Mouse (Mus musculus): ENCODE data around the gene Btbd1. TPM values are rescaled to one million over a fixed set of nuclear protein-coding genes. Genes with fewer than 3 reads are reported as not detected.
"Not testable (repeated sequence)": the region's sequence is repeated elsewhere in the genome, so short reads cannot be mapped to it uniquely, and the experiment has no call there.

Gene Btbd1
- total and polyA plus RNA-seq, 2 experiments = 12.5 to 31.7 TPM

DNA sequence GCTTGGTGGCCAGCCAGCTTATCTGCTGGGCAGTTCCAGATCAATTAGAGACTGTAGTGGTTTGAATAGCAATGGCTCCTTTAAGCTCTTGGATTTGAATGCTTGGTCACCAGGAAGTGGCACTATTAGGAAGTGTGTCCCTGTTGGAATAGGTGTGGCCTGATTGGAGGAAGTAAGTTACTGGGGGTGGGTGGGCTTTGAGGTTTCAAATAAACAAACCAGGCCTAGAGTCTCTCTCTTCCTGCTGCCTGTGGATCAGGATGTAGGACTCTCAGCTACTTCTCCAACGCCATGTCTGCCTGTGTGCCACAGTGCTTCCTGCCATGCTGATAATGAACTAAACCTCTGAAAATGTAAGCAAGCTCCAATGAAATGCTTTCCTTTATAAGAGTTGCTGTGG is 13.8 kb upstream of the Btbd1 start:
- no peaks in the 10 kb centered on the region for H3K27me3 ChIP-seq (ENCODE audit: control insufficient read depth, insufficient read depth, low read length)
- no peak for TF ChIP-seq POLR2A (IDR thresholded peaks at IDR 0.05; ENCODE audit: extremely low read depth, insufficient read depth, low read length)
- no peak for TF ChIP-seq CTCF (IDR thresholded peaks at IDR 0.05; ENCODE audit: low read depth, low read length)
- H3K79me2 ChIP-seq (ENCODE audit: control insufficient read depth, insufficient read depth, low read length) = no peaks in the 10 kb centered on the region
- H3K27ac ChIP-seq (replicated peaks; ENCODE audit: insufficient read depth, low read depth, low read length) = no peak overlapping the region
- peaks cover 5% of the 10 kb centered on the region; the same call in 1 of the 2 replicates for H3K4me1 ChIP-seq (ENCODE audit: control insufficient read depth, insufficient read depth, low read length)
- no peaks in the 10 kb centered on the region for H3K36me3 ChIP-seq (ENCODE audit: control insufficient read depth, insufficient read depth, low read length)
- H3K4me3 ChIP-seq (ENCODE audit: insufficient read depth, low read depth, low read length) = no peak overlapping the region
- no peak for DNase-seq (ENCODE audit: extremely low read depth, low read depth, low spot score)
- no peak overlapping the region for H3K9ac ChIP-seq (ENCODE audit: low read depth, low read length)
- 73% methylated on average over 1 of the region's 1 CpGs for WGBS

DNA sequence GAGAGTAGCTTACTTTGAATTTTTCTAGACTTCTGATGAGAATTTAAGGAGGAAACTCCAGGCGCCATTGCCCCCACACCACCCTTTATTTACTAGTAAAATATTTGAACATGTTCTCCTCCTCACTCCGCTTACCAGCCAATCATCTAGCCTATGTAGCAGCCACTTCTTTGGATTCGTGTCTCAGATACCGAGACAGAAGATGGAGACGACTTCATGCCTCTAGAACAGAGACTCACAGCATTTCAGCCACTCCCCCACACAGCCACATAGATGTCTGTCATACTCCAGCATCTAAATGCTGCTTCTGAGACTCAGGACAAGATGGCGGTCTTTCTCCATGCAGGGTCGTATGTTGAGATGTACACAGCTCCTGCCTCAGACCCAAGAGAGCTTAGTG is 12.9 kb upstream of the Btbd1 start:
- Histone ChIP-seq H3K4me1 (ENCODE audit: control insufficient read depth, insufficient read depth, low read length) (peaks cover 5% of the 10 kb centered on the region; the same call in 1 of the 2 replicates), H3K9ac (ENCODE audit: low read depth, low read length) (no peak overlapping the region), H3K36me3 (ENCODE audit: control insufficient read depth, insufficient read depth, low read length) (no peaks in the 10 kb centered on the region), H3K27ac (replicated peaks; ENCODE audit: insufficient read depth, low read depth, low read length) (no peak overlapping the region), H3K27me3 (ENCODE audit: control insufficient read depth, insufficient read depth, low read length) (no peaks in the 10 kb centered on the region), H3K79me2 (ENCODE audit: control insufficient read depth, insufficient read depth, low read length) (no peaks in the 10 kb centered on the region), H3K4me3 (ENCODE audit: insufficient read depth, low read depth, low read length) (no peak overlapping the region)
- DNase-seq (ENCODE audit: extremely low read depth, low read depth, low spot score) = no peak
- TF ChIP-seq POLR2A (IDR thresholded peaks at IDR 0.05; ENCODE audit: extremely low read depth, insufficient read depth, low read length) = no peak
- no peak for TF ChIP-seq CTCF (IDR thresholded peaks at IDR 0.05; ENCODE audit: low read depth, low read length)
- WGBS = 81% methylated on average over 7 of the region's 7 CpGs

DNA sequence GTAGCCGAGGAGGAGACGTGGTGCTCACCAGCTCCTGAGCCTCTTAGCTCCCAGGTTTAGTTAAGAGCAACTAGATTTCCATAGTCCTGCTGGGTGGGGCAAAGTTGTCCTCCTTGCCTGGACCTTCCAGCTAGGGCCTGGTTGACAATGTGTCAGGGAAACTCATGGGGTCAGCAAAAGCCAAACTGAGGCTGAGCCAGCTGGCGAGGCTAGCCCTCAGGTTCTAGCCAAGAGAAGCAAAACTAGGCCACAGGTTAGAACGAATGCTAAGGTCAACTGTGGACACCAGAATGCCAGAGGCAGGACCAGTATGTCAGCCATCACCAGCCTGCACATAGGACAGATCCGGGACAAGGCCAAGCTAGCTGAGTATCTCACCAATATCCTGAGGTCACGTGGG is 12.2 kb upstream of the Btbd1 start:
- H3K27me3 ChIP-seq (ENCODE audit: control insufficient read depth, insufficient read depth, low read length) = no peaks in the 10 kb centered on the region
- WGBS = 38% methylated on average over 6 of the region's 6 CpGs
- peaks cover 5% of the 10 kb centered on the region; the same call in 1 of the 2 replicates for H3K4me1 ChIP-seq (ENCODE audit: control insufficient read depth, insufficient read depth, low read length)
- H3K27ac ChIP-seq (replicated peaks; ENCODE audit: insufficient read depth, low read depth, low read length) = no peak overlapping the region
- H3K4me3 ChIP-seq (ENCODE audit: insufficient read depth, low read depth, low read length) = no peak overlapping the region
- H3K9ac ChIP-seq (ENCODE audit: low read depth, low read length) = no peak overlapping the region
- H3K79me2 ChIP-seq (ENCODE audit: control insufficient read depth, insufficient read depth, low read length) = no peaks in the 10 kb centered on the region
- H3K36me3 ChIP-seq (ENCODE audit: control insufficient read depth, insufficient read depth, low read length) = no peaks in the 10 kb centered on the region
- no peak for TF ChIP-seq POLR2A (IDR thresholded peaks at IDR 0.05; ENCODE audit: extremely low read depth, insufficient read depth, low read length)
- no peak for TF ChIP-seq CTCF (IDR thresholded peaks at IDR 0.05; ENCODE audit: low read depth, low read length)
- peak; percentile 82 for DNase-seq (ENCODE audit: extremely low read depth, low read depth, low spot score)

DNA sequence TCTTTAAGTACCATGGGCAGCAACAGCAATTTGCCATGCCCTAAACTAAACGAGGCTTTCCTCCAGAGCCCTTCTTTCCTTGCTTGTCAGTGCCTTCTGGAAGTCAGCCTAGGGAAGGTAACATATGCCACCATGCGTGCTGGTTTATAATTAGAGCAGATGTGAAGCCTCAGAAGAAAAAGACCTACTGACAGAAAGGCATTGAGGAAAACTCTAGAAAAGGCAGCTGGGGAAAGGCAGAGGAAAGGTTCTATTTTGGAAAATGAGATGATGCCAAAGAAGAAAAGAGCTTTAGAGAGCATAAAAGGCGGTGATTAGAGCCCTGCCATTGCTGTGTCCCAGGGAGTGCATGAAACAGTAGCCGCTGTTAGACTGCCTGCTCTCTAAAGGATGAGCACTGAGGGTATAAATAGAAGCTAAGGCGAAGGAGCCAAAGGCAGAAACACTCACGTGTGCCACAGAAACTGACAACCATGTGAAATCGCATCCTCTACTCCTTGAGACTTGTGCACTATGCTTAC is 11.5 kb upstream of the Btbd1 start:
- no peaks in the 10 kb centered on the region for H3K79me2 ChIP-seq (ENCODE audit: control insufficient read depth, insufficient read depth, low read length)
- WGBS = 81% methylated on average over 7 of the region's 7 CpGs

DNA sequence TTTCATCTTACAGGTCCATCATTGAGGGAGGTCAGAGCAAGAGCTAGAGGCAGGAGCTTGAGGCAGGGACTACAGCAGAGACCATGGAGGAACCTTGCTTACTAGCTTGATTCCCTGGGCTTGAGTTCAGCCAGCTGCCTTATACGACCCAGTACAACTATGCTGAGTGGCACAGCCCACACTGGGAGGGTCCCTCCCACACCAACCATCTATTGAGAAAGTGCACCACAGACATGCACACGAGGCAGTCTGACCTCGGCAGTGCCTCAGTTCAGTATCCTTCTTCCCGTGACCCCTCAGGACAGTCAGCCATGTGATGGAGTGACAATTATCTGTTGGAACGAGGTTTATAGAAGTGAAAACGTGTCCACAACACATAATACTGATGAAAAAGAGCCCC is 10.5 kb upstream of the Btbd1 start:
- TF ChIP-seq CTCF (IDR thresholded peaks at IDR 0.05; ENCODE audit: low read depth, low read length) (no peak), POLR2A (IDR thresholded peaks at IDR 0.05; ENCODE audit: extremely low read depth, insufficient read depth, low read length) (no peak)
- Histone ChIP-seq H3K36me3 (ENCODE audit: control insufficient read depth, insufficient read depth, low read length) (no peaks in the 10 kb centered on the region), H3K4me3 (ENCODE audit: insufficient read depth, low read depth, low read length) (no peak overlapping the region), H3K9ac (ENCODE audit: low read depth, low read length) (no peak overlapping the region), H3K27me3 (ENCODE audit: control insufficient read depth, insufficient read depth, low read length) (no peaks in the 10 kb centered on the region), H3K4me1 (ENCODE audit: control insufficient read depth, insufficient read depth, low read length) (peaks cover 5% of the 10 kb centered on the region; the same call in 1 of the 2 replicates), H3K79me2 (ENCODE audit: control insufficient read depth, insufficient read depth, low read length) (no peaks in the 10 kb centered on the region), H3K27ac (replicated peaks; ENCODE audit: insufficient read depth, low read depth, low read length) (no peak overlapping the region)
- no peak for DNase-seq (ENCODE audit: extremely low read depth, low read depth, low spot score)
- whole genome bisulfite sequencing = 70% methylated on average over 6 of the region's 6 CpGs

More for the DNA sequence above, 11.5 kb upstream of the Btbd1 start:
- H3K4me1 ChIP-seq (ENCODE audit: control insufficient read depth, insufficient read depth, low read length) = peaks cover 5% of the 10 kb centered on the region; the same call in 1 of the 2 replicates
- H3K36me3 ChIP-seq (ENCODE audit: control insufficient read depth, insufficient read depth, low read length) = no peaks in the 10 kb centered on the region
- no peak overlapping the region for H3K4me3 ChIP-seq (ENCODE audit: insufficient read depth, low read depth, low read length)
- H3K27me3 ChIP-seq (ENCODE audit: control insufficient read depth, insufficient read depth, low read length) = no peaks in the 10 kb centered on the region
- TF ChIP-seq POLR2A (IDR thresholded peaks at IDR 0.05; ENCODE audit: extremely low read depth, insufficient read depth, low read length) (no peak), CTCF (IDR thresholded peaks at IDR 0.05; ENCODE audit: low read depth, low read length) (no peak)
- no peak overlapping the region for H3K27ac ChIP-seq (replicated peaks; ENCODE audit: insufficient read depth, low read depth, low read length)
- no peak overlapping the region for H3K9ac ChIP-seq (ENCODE audit: low read depth, low read length)
- no peak for DNase-seq (ENCODE audit: extremely low read depth, low read depth, low spot score)

DNA sequence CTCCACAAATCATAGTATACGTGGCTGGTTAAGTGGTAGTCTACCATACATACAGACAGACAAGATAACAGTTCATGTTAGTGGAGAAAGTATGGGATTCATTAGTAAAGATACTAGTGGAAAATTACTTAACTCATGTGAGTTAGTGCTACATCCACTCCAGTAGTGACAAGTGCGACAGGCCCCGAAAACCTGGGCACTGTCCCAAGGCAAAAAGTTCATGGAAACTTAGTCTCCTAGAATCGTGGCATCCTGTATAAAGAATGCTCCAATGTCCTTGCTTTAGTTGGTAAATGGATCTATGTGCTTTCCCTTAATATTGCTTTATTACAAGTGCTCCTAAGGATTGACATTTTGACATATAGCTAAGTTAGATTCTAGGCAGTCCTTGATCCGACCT is 8.5 kb upstream of the Btbd1 start:
- H3K36me3 ChIP-seq (ENCODE audit: control insufficient read depth, insufficient read depth, low read length); H3K4me1 ChIP-seq (ENCODE audit: control insufficient read depth, insufficient read depth, low read length); DNase-seq (ENCODE audit: extremely low read depth, low read depth, low spot score); H3K9ac ChIP-seq (ENCODE audit: low read depth, low read length); H3K27me3 ChIP-seq (ENCODE audit: control insufficient read depth, insufficient read depth, low read length); H3K79me2 ChIP-seq (ENCODE audit: control insufficient read depth, insufficient read depth, low read length); H3K4me3 ChIP-seq (ENCODE audit: insufficient read depth, low read depth, low read length); H3K27ac ChIP-seq (replicated peaks; ENCODE audit: insufficient read depth, low read depth, low read length): not testable (repeated sequence)
- WGBS = 84% methylated on average over 5 of the region's 5 CpGs

All from liver, adult 2 months (tissue).